Mouse (Mus musculus): Measurements from ENCODE around the gene Pygb. TPM values are rescaled to one million over a fixed set of nuclear protein-coding genes. Genes with fewer than 3 reads are reported as not detected.

The Pygb gene
- polyA plus RNA-seq, 1 experiment from 2014 or later: 213 TPM

DNA sequence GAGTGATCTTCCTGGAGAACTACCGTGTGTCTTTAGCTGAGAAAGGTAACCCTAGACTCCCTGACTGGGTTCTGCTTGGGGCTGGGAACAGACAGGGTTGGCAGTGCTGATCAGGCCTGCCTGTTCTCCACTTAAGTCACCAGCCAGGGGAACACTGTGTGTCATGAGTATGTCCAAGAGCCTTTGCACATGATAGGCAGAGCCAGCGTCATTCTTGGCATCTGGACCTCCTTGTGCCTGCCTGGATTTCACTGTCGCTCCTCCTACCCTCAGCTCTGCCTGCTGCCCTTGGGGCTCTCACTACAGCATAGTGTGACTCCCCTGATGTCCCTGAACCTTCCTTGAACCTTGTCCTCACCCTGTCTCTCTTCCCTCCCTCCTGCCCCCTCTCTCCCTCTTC is 39.9 kb downstream of the Pygb start:
- Histone ChIP-seq H3K4me3 (no peak overlapping the region), H3K4me1 (replicated peaks) (no peaks in the 10 kb centered on the region), H3K9me3 (replicated peaks) (no peaks in the 10 kb centered on the region), H3K4me2 (no peak overlapping the region), H3K27ac (ENCODE audit: poor library complexity, severe bottlenecking) (no peak overlapping the region), H3K36me3 (peaks cover 98% of the 10 kb centered on the region), H3K27me3 (replicated peaks) (no peaks in the 10 kb centered on the region), H3K9ac (no peak overlapping the region)
- ATAC-seq (ENCODE audit: insufficient number of reproducible peaks, low FRiP score): no peak
- 87% methylated on average over 3 of the region's 3 CpGs for WGBS

- Histone ChIP-seq H3K9ac (no peak overlapping the region), H3K9me3 (replicated peaks) (no peaks in the 10 kb centered on the region), H3K4me2 (no peak overlapping the region), H3K27ac (ENCODE audit: poor library complexity, severe bottlenecking) (no peak overlapping the region), H3K4me3 (no peak overlapping the region), H3K27me3 (replicated peaks) (no peaks in the 10 kb centered on the region), H3K36me3 (peaks cover 99% of the 10 kb centered on the region), H3K4me1 (replicated peaks) (no peaks in the 10 kb centered on the region)
- ATAC-seq (ENCODE audit: insufficient number of reproducible peaks, low FRiP score): no peak
- WGBS: 82% methylated on average over 3 of the region's 3 CpGs
Measured at GRCm38 (mm10) chr2:150828164-150828563, 41.6 kb downstream of the Pygb start.

GRCm38 (mm10) chr2:150828654-150829053 is 42.1 kb downstream of the Pygb start:
- Histone ChIP-seq H3K4me1 (replicated peaks) (no peaks in the 10 kb centered on the region), H3K4me3 (no peak overlapping the region), H3K36me3 (peaks cover 99% of the 10 kb centered on the region), H3K9me3 (replicated peaks) (no peaks in the 10 kb centered on the region), H3K27me3 (replicated peaks) (no peaks in the 10 kb centered on the region), H3K4me2 (no peak overlapping the region), H3K9ac (no peak overlapping the region), H3K27ac (ENCODE audit: poor library complexity, severe bottlenecking) (no peak overlapping the region)
- ATAC-seq (ENCODE audit: insufficient number of reproducible peaks, low FRiP score): no peak
- 70% methylated on average over 4 of the region's 4 CpGs for WGBS

GRCm38 (mm10) chr2:150830011-150830410 is 43.5 kb downstream of the Pygb start:
- H3K9ac ChIP-seq: no peak overlapping the region
- no peaks in the 10 kb centered on the region for H3K4me1 ChIP-seq (replicated peaks)
- no peaks in the 10 kb centered on the region for H3K27me3 ChIP-seq (replicated peaks)
- no peaks in the 10 kb centered on the region for H3K9me3 ChIP-seq (replicated peaks)
- H3K4me2 ChIP-seq: no peak overlapping the region
- peaks cover 97% of the 10 kb centered on the region for H3K36me3 ChIP-seq
- no peak overlapping the region for H3K27ac ChIP-seq (ENCODE audit: poor library complexity, severe bottlenecking)
- no peak overlapping the region for H3K4me3 ChIP-seq
- 96% methylated on average over 2 of the region's 2 CpGs for WGBS
- no peak for ATAC-seq (ENCODE audit: insufficient number of reproducible peaks, low FRiP score)

DNA sequence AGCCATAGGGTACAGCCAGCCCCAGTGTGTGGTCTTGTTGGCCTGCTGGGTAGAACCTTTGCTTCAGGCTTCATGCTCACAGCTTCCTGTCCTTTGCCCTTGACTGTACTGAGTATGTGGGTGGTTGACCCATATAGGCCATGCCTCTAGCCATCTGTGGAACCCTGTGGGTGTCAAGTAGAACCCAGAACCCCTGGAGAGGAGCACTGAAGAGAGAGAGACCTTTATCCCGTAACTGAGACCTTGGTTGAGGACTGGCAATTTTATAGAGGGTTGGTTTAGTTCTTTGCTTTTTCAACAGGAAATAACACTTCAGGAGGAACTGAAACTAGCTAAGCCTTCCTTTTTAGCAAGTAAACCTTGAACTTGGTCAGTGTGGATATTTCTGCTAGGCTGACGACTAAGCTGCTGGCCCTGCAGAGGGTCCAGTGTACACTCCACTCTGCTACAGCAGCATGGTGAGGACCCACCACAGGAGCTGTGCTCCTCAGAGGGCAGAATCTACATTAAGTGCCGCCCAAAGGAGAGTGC is 44.4 kb downstream of the Pygb start:
- peaks cover 91% of the 10 kb centered on the region for H3K36me3 ChIP-seq
- 90% methylated on average over 3 of the region's 3 CpGs for WGBS
- H3K27me3 ChIP-seq (replicated peaks): no peaks in the 10 kb centered on the region
- H3K4me2 ChIP-seq: no peak overlapping the region
- H3K9ac ChIP-seq: no peak overlapping the region
- no peak for ATAC-seq (ENCODE audit: insufficient number of reproducible peaks, low FRiP score)
- no peak overlapping the region for H3K4me3 ChIP-seq
- H3K9me3 ChIP-seq (replicated peaks): no peaks in the 10 kb centered on the region
- no peak overlapping the region for H3K27ac ChIP-seq (ENCODE audit: poor library complexity, severe bottlenecking)
- no peaks in the 10 kb centered on the region for H3K4me1 ChIP-seq (replicated peaks)

GRCm38 (mm10) chr2:150832029-150832428 is 45.5 kb downstream of the Pygb start:
- H3K9me3 ChIP-seq (replicated peaks): no peaks in the 10 kb centered on the region
- ATAC-seq (ENCODE audit: insufficient number of reproducible peaks, low FRiP score): no peak
- WGBS: 87% methylated on average over 7 of the region's 7 CpGs
- H3K4me3 ChIP-seq: no peak overlapping the region
- no peak overlapping the region for H3K4me2 ChIP-seq
- peaks cover 87% of the 10 kb centered on the region for H3K36me3 ChIP-seq
- H3K27ac ChIP-seq (ENCODE audit: poor library complexity, severe bottlenecking): no peak overlapping the region
- H3K9ac ChIP-seq: no peak overlapping the region
- no peaks in the 10 kb centered on the region for H3K27me3 ChIP-seq (replicated peaks)
- no peaks in the 10 kb centered on the region for H3K4me1 ChIP-seq (replicated peaks)

GRCm38 (mm10) chr2:150834616-150835015 is 48.1 kb downstream of the Pygb start:
- no peaks in the 10 kb centered on the region for H3K27me3 ChIP-seq (replicated peaks)
- H3K9ac ChIP-seq: no peak overlapping the region
- ATAC-seq (ENCODE audit: insufficient number of reproducible peaks, low FRiP score): no peak
- no peak overlapping the region for H3K4me3 ChIP-seq
- H3K4me2 ChIP-seq: no peak overlapping the region
- H3K27ac ChIP-seq (ENCODE audit: poor library complexity, severe bottlenecking): no peak overlapping the region
- no peaks in the 10 kb centered on the region for H3K9me3 ChIP-seq (replicated peaks)
- WGBS: 86% methylated on average over 7 of the region's 7 CpGs
- peaks cover 69% of the 10 kb centered on the region for H3K36me3 ChIP-seq
- peaks cover 1% of the 10 kb centered on the region; the same call in 1 of the 2 replicates for H3K4me1 ChIP-seq (replicated peaks)

DNA sequence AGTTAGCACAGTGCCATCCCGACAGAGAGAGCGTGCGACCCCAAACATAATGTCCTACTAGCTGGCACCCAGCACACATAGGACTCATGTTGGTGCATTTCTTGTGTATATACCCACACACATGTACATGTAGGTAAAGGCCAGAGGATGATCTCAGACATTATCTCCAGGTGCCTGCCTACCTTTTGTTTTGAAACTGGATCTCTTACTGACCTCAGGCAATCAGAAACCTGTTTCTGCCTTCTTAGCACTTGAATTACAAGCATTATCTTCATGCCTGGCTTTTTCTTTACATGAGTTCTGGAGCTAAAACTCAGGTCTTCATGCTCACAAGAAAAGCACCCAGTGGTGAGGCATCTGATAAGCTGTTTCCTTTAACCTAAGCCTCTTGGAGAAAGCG is 49.4 kb downstream of the Pygb start:
- 91% methylated on average over 4 of the region's 4 CpGs for WGBS
- Histone ChIP-seq H3K9me3 (replicated peaks) (no peaks in the 10 kb centered on the region), H3K27me3 (replicated peaks) (no peaks in the 10 kb centered on the region), H3K4me3 (no peak overlapping the region), H3K4me1 (replicated peaks) (peaks cover 7% of the 10 kb centered on the region; the same call in 1 of the 2 replicates), H3K36me3 (peaks cover 56% of the 10 kb centered on the region), H3K27ac (ENCODE audit: poor library complexity, severe bottlenecking) (no peak overlapping the region), H3K9ac (no peak overlapping the region), H3K4me2 (no peak overlapping the region)
- ATAC-seq (ENCODE audit: insufficient number of reproducible peaks, low FRiP score): no peak

DNA sequence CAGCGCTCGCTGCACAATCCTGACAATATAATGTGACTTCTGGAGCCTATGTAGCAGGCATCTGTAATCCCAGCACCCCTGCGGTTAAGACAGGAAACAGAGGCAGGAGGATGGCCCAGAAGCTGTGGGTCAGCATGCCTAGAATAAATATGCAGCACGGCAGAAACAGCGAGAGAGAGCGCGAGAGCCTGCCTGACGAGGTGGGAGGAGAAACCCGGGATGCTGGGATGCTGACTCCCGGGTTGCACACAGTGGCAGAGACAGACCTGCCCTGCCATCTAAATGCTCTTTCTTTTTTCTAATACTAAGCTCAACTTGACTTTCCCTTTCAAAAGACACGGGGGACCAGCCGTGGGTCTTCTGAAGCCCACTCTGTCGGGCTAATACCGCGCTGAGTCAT is 50.4 kb downstream of the Pygb start:
- Histone ChIP-seq H3K36me3 (peaks cover 46% of the 10 kb centered on the region), H3K27me3 (replicated peaks) (no peaks in the 10 kb centered on the region), H3K4me1 (replicated peaks) (peaks cover 7% of the 10 kb centered on the region; the same call in 1 of the 2 replicates), H3K9ac (no peak overlapping the region), H3K4me2 (no peak overlapping the region), H3K4me3 (no peak overlapping the region), H3K27ac (ENCODE audit: poor library complexity, severe bottlenecking) (no peak overlapping the region), H3K9me3 (replicated peaks) (no peaks in the 10 kb centered on the region)
- 75% methylated on average over 15 of the region's 15 CpGs for WGBS
- no peak for ATAC-seq (ENCODE audit: insufficient number of reproducible peaks, low FRiP score)

GRCm38 (mm10) chr2:150837781-150838180 is 51.2 kb downstream of the Pygb start:
- H3K9ac ChIP-seq: no peak overlapping the region
- peaks cover 7% of the 10 kb centered on the region; the same call in 1 of the 2 replicates for H3K4me1 ChIP-seq (replicated peaks)
- 87% methylated on average over 3 of the region's 3 CpGs for WGBS
- H3K9me3 ChIP-seq (replicated peaks): no peaks in the 10 kb centered on the region
- no peak; the same call in 1 of the 2 replicates for ATAC-seq (ENCODE audit: insufficient number of reproducible peaks, low FRiP score)
- H3K4me3 ChIP-seq: no peak overlapping the region
- no peaks in the 10 kb centered on the region for H3K27me3 ChIP-seq (replicated peaks)
- no peak overlapping the region for H3K4me2 ChIP-seq
- no peak overlapping the region for H3K27ac ChIP-seq (ENCODE audit: poor library complexity, severe bottlenecking)
- H3K36me3 ChIP-seq: peaks cover 38% of the 10 kb centered on the region

DNA sequence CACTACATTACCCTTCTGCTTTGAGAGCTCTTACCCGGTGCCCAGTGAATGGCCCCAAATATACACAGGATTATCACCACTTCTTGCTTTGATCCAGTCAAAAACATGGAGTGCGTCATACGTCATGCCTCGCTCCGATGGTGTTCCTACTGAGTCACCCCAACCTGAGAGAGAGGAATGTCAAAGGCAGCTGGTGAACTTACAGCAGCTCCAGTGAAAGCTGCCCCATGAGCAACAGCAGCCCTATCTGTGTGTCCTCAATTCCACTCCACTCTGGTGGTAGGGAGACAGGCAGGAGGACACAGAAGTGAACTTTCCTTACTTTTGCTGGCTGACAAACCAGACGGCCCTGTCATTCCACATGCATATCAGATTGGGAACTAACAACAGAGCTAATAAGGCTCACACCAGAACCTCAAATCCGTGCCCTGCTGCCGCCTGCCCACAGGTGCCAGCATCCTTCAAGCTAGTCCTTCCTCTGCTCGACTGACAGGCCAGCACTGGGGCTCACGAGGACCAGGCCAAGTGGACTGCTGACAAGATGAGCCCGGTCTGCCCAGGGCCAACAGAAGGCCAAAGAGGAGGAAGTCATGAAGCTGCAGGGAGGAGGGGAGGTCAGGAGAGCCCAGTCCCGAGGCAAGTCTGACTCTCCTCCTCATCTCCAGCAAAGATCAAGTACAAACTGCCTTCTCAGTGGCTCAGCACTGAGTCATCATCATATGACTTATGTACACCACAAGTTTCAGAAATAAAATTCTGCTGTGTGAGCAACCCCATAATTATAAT is 53.3 kb downstream of the Pygb start:
- no peak overlapping the region for H3K4me2 ChIP-seq
- ATAC-seq (ENCODE audit: insufficient number of reproducible peaks, low FRiP score): peak; percentile 34; the same call in 1 of the 2 replicates
- H3K27me3 ChIP-seq (replicated peaks): no peaks in the 10 kb centered on the region
- WGBS: 67% methylated on average over 12 of the region's 12 CpGs
- H3K4me1 ChIP-seq (replicated peaks): peaks cover 7% of the 10 kb centered on the region; the same call in 1 of the 2 replicates
- H3K4me3 ChIP-seq: no peak overlapping the region
- peaks cover 22% of the 10 kb centered on the region for H3K36me3 ChIP-seq
- no peaks in the 10 kb centered on the region for H3K9me3 ChIP-seq (replicated peaks)
- H3K9ac ChIP-seq: no peak overlapping the region
- H3K27ac ChIP-seq (ENCODE audit: poor library complexity, severe bottlenecking): no peak overlapping the region

All from heart, embryonic 12.5 days (tissue).